Mouse (Mus musculus) kidney, postnatal 14 days (tissue): ENCODE results near the gene Adk.
A peak's percentile ranks its signal among the peaks of the same experiment; 100 is the strongest.

Source experiments
- DNase-seq: peaks from one replicate; pipeline ENCODE4 v3.0.0; 2022; ENCODE audit warnings: mixed read lengths

The Adk gene

GRCm38 (mm10) chr14:21174804-21175203 is 122.4 kb downstream of the Adk start:
- DNase-seq: no peak

- DNase-seq: no peak
These were observed 125.4 kb downstream of the Adk start for GRCm38 (mm10) chr14:21177781-21178180.

- DNase-seq: no peak
These were observed 126.0 kb downstream of the Adk start for GRCm38 (mm10) chr14:21178356-21178755.

GRCm38 (mm10) chr14:21181053-21181452 is 128.7 kb downstream of the Adk start:
- DNase-seq: no peak

- no peak for DNase-seq
These were observed 139.6 kb downstream of the Adk start for GRCm38 (mm10) chr14:21191966-21192365.

- DNase-seq: no peak
These were observed 140.4 kb downstream of the Adk start for GRCm38 (mm10) chr14:21192749-21193148.

GRCm38 (mm10) chr14:21194336-21194735 is 142.0 kb downstream of the Adk start:
- DNase-seq: no peak

- no peak for DNase-seq
These were observed 148.5 kb downstream of the Adk start for GRCm38 (mm10) chr14:21200850-21201249.

GRCm38 (mm10) chr14:21206472-21206871 is 154.1 kb downstream of the Adk start:
- no peak for DNase-seq

- no peak for DNase-seq
These were observed 169.3 kb downstream of the Adk start for GRCm38 (mm10) chr14:21221574-21222138.

- DNase-seq: no peak
These were observed 169.8 kb downstream of the Adk start for GRCm38 (mm10) chr14:21222206-21222605.

GRCm38 (mm10) chr14:21223456-21223855 is 171.1 kb downstream of the Adk start:
- DNase-seq: no peak

- no peak for DNase-seq
These were observed 171.7 kb downstream of the Adk start for GRCm38 (mm10) chr14:21223971-21224635.

GRCm38 (mm10) chr14:21237051-21237450 is 184.7 kb downstream of the Adk start:
- no peak for DNase-seq

GRCm38 (mm10) chr14:21241105-21241504 is 188.7 kb downstream of the Adk start:
- no peak for DNase-seq

GRCm38 (mm10) chr14:21251386-21251785 is 199.0 kb downstream of the Adk start:
- no peak for DNase-seq

- DNase-seq: peak; percentile 60
These were observed 200.0 kb downstream of the Adk start for GRCm38 (mm10) chr14:21252326-21252886.

- DNase-seq: no peak
These were observed 201.1 kb downstream of the Adk start for GRCm38 (mm10) chr14:21253321-21253992.

- DNase-seq: no peak
These were observed 201.6 kb downstream of the Adk start for GRCm38 (mm10) chr14:21253993-21254339.

- DNase-seq: no peak
These were observed 215.9 kb downstream of the Adk start for GRCm38 (mm10) chr14:21268229-21268628.

- DNase-seq: no peak
These were observed 219.1 kb downstream of the Adk start for GRCm38 (mm10) chr14:21271472-21271871.

- DNase-seq: no peak
These were observed 223.4 kb downstream of the Adk start for GRCm38 (mm10) chr14:21275786-21276185.

GRCm38 (mm10) chr14:21278290-21278689 is 225.9 kb downstream of the Adk start:
- DNase-seq: no peak

- no peak for DNase-seq
These were observed 226.6 kb downstream of the Adk start for GRCm38 (mm10) chr14:21278907-21279535.
